Mouse (Mus musculus): ENCODE measurements around the gene Xylb.

DNA sequence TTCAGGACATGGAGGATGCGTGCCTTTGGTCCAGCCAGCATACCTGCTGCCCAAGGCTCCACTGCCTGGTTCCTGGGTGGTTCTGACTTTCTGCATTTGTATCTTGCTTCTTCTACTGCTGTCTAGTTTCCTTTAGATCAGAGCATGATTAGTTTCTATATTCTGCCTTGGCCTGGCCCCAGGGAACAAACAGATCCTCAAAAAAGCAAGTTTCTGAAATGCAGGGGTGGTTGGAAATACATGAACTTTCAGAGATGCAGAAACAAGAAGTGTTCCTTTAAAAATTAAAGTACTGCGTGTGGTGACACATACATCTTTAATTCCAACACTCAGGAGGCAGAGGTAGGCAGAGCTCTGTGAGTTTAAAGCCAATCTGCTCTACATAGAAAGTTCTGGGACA lies 22.3 kb upstream of the Xylb start:
- TF ChIP-seq EP300 (IDR thresholded peaks at IDR 0.05; ENCODE audit: low read depth) (no peak), CTCF (IDR thresholded peaks at IDR 0.05; ENCODE audit: low read depth) (no peak)

Data from liver, postnatal 0 days (tissue).